Mouse (Mus musculus) C2C12 (cell line): ENCODE measurements around the gene Adcy3.

ENCODE experiments used
- CTCF ChIP-seq: IDR thresholded peaks from one replicate; pipeline ENCODE4 v1.5.1; 2011; ENCODE audit not compliant: control insufficient read depth, insufficient read depth, insufficient read length
- MYOD1 ChIP-seq: IDR thresholded peaks from one replicate; pipeline ENCODE4 v1.6.1; 2011; ENCODE audit warnings: low read depth; ENCODE audit not compliant: control insufficient read depth, insufficient read length
- USF1 ChIP-seq: IDR thresholded peaks from one replicate; pipeline ENCODE4 v1.6.1; 2011; ENCODE audit warnings: low read depth, mild to moderate bottlenecking, control low read depth, moderate library complexity

GRCm38 (mm10) chr12:4201454-4202200 is 68.7 kb downstream of the Adcy3 start:
- TF ChIP-seq CTCF (no peak), USF1 (no peak), MYOD1 (no peak)
